Mouse (Mus musculus): ENCODE results near the gene Olfr279.
"Not testable (repeated sequence)": the region's sequence is repeated elsewhere in the genome, so short reads cannot be mapped to it uniquely, and the experiment has no call there.

The Olfr279 gene

DNA sequence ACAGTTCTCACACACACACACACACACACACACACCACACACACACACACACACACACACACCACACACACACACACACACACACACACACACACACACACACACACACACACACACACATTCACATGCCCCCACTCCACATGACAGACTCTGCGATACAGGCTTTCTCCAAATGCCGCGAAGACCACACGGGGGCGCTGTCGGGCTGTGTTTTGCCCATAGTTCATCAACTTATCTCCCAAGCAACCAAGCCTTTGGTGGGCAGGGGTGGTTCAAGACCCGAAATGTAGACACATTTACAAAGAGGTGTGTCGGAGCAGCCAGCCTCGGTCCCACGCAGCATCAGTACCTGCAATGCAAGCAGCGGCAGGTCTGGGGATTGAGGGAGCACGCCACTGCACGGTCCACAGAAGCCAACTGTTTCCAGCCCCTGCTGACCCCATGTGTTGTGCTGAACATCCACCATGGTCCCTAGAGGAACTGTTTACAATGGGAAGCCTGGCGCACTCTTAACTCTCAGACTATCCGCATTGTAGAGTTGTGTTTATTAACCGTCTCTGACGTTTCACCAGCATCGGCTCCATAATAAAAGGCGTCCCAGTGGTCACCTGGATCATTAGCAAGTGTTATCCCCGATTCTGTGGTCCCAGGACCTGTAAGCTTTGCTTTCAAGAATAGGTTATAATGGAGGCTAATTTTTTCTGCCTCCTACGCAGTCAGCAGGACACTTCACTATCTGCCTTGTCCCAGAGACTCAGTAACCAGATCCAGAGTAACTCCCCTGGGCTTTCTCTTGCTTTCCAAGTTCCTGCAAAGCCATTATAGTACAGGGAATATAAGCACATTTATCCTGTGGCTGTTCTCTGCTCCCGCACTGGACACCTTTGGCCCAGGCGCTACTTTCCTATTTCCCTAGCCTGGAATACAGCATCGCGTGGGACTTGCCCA lies 18.5 kb downstream of the Olfr279 start:
- DNase-seq (ENCODE audit: low spot score in 2 of 2), result peak in 1 of 2 experiments; percentile 52

DNA sequence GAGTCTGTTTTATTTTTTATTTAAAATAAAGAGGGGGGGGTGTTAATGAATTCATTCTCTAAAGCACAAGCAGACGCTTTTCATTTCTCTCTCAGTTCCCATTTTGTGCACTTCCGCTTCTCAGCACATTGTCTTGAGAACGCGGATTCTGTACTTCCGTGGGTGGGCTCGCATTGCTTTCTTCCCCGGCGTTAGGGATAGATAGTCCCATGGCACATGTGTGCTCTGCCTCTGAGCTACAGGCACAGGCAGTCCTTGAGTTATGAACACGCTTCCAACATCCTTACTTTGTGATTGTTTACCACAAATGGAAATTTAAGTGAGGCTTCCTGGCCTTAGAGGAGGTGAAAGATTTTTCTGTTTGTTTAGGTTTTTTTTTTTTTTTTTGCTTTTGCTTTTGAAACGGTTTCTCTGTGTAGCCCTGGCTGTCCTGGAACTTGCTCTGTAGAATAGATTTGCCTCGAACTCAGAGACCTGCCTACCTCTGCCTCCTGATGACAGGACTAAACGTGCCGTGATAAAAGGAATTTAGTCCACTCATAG lies 19.3 kb downstream of the Olfr279 start:
- DNase-seq (ENCODE audit: low spot score in 2 of 2), result no peak

DNA sequence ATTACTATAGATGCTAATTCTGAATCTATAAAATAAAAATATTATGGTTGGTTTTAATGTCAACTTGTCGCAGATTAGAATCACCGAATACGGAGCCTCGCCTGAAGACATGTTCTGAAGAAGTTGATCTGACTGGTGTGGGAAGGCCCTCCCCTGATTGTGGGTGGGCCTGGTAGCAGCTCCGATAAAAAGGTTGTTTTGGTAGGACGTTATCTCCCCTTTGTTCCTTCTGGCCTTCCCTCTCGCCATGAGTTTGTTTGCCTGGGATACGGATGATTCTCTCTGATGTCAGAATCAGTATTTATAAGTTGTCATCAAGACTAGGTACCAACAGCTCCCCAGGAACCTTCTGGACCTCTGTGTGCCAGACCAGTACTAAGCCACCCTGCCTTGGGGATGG lies 20.0 kb downstream of the Olfr279 start:
- no peak for DNase-seq (ENCODE audit: low spot score in 2 of 2)

DNA sequence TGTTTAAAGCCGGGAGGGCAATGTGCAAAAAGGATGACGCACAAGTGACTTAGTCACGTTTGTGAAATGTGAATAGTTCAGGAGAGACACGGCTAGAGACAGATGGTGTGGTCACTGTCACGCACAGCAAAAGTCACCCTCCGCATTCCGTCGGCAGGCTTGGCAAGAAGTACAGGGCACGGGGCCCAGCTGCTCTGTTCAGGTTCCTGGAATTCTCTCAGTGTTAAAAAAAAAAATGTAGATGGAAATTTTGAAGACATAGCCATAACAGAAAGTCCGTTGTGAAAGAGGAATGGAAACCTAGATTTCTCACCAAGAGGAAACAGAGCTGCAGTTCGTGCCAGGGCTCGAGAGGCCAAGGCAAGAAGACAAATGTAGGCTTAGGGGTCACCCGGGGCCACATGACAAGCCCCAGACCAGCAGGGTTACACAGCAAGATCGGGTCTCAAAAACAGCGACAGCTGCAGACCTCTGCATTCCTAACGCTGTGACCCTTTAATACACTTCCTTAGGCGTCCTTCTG lies 20.7 kb downstream of the Olfr279 start:
- DNase-seq (ENCODE audit: low spot score in 2 of 2), result peak in 1 of 2 experiments; percentile 41

DNA sequence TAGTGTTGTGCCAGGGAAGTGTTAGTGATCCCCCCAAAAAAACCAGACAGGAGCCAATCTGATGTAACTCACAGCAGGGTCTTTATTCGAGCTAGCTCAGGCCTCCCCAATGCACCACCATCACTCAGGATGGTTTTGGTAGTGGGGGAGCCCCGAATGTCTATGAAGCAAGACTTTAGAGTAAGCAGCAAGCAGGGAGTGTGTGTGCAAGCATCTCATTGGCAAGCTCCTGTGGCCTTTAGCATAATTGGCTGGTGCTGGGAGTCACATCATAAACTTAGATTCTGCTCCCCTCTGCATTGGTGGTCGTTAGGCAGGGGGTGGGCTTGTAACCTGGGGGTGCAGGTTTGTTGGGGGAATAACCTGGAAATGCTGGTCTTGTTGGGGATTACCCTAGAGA lies 21.5 kb downstream of the Olfr279 start:
- not testable (repeated sequence) for DNase-seq (ENCODE audit: low spot score in 2 of 2)

DNA sequence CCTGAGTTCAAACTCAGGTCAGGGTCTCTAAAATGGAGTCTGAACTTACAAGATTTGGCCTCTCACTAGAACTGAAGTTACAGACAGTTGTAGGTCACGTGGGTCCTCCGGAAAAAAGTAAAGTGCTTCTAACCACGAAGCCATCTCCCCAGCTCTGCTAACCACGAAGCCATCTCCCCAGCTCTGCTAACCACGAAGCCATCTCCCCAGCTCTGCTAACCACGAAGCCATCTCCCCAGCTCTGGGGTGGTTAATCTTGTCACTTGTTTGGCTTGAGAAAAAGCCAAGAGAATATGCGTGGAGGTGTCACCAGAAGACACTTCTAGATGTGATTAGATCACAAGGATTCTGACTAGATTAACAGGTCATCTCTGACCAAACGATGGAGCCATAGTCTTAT lies 21.9 kb downstream of the Olfr279 start:
- DNase-seq (ENCODE audit: low spot score in 2 of 2), result no peak

DNA sequence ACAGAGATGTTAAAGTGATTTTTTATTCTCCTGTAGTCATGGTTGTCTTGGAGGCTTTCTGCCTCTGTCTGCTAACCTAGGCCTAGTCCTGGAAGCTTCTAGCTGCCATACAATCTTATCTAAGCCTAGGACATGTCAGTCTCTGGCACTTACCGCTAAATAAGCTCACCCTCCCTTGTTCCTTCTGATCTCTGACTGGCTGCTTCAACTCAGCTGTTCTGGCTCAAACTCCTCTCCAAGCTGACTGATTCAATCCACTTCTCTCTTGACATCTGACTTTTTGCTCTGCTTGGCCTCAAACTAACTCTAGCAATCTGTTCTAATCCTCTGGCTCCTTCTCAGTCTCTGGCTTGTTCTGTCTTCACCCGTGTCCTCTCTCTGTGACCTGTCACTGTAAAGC lies 22.6 kb downstream of the Olfr279 start:
- DNase-seq (ENCODE audit: low spot score in 2 of 2), result not testable (repeated sequence)

DNA sequence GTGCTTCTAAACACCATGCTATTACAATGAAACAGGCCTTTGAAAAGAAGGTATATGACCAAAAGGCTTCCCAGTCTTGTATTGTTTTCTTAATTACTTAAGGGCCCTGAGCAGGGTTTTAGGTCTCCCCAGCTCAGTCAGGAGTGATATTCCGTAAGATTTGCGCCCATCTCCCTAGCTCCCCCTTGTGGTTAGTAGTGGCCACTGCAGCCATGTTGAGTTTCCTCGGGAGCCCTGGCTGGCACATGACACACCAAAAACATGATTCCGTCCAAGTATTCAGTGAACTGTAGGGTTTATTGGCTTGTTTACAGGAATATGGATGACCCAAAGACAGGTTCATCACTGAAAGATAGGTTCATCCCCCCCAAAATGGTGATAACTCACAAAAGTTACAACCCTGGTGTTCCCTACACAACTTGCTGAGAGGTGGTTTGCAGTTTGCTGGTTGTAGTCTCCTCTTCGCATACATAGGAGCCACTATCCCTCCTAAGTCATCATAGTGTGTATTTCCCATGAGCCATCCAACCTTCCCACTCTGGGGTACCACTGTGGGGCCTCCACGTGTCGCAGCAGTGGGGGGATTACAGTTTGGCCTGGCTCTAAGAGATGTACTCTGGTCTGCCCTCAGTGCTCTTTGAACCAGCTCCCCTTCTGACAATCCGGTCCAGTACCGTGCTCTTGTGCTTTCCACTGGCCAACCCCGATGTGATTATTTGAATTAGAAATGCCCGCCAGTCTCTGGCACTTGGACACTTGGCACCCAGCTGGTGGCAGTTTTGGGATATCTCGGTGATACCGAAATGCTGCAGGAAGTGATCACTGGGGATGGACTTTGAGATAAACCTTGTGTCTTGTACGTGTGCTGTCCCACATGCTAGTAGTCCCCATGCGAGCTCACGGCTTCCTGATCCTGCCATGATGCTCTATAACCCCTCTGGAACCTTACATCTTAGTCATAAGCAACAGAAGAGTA lies 25.5 kb downstream of the Olfr279 start:
- no peak for DNase-seq (ENCODE audit: low spot score in 2 of 2)

DNA sequence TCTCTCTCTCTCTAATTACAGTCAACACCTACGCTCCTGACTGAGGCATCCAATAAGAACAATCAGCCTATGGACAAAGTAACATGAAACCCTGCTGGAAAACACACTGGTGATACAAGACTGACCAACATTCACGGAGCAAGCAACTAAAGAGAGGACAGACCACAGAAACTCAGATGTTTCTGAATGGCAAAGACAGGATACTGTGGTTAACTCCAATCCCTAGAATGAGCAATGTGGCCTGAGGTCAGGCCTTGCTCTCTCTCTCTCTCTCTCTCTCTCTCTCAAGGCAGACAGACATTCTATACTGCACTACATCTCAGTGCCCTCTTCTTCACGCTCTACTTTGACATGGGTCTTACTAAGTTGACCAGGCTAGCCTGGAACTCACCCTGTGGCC lies 29.0 kb downstream of the Olfr279 start:
- DNase-seq (ENCODE audit: low spot score in 2 of 2), result no peak

DNA sequence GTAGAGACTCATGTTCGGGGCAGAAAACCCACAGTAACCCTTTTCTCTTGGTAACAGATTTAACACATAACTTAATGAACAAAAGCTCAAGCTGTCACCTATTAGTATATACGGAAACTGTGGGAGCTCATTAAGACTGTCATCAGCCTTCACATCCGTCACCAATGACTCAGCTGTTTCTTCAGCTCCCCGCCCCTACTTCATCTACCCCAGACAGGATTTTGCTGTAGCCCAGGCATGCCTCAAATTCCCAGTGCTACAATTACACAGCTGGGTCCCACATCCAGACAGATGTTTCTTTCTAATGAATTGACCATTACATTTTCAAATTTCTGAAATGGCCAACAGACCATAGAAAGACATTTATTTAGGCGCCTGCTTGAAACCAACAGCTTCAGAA lies 33.9 kb downstream of the Olfr279 start:
- no peak for DNase-seq (ENCODE audit: low spot score in 2 of 2)

DNA sequence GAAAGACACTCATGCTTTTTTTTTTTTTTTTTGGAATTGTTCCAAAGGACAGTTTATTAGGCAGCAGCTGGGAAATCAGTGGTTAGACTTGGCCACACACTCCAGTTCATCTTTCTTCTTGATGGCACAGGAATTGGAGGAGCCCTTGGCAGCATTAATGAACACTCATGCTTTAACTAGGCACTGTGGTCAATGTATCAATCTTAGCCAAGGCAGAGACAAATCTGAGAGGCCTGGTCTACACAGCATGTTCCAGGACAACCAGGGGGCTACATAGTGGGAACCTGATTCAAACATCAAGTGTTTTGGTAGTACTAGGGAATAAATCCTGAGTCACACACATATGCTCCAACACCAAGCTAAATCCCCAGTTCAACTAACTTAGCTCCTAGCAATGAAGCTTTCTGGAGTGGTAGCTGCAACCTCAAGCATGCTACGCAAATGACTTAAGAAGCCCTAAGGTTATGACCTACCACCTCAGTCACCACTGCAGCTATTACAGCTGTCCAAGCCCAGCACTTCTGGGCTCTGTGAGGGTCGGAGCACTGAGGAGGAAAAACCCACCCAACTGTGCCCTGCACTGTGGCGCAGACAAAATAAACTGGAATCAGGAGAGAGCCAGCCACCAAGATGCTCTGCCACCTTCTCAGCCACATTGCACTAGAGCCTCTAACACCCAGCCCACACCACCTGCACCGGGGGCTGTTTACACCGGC lies 35.0 kb downstream of the Olfr279 start:
- no peak for DNase-seq (ENCODE audit: low spot score in 2 of 2)

DNA sequence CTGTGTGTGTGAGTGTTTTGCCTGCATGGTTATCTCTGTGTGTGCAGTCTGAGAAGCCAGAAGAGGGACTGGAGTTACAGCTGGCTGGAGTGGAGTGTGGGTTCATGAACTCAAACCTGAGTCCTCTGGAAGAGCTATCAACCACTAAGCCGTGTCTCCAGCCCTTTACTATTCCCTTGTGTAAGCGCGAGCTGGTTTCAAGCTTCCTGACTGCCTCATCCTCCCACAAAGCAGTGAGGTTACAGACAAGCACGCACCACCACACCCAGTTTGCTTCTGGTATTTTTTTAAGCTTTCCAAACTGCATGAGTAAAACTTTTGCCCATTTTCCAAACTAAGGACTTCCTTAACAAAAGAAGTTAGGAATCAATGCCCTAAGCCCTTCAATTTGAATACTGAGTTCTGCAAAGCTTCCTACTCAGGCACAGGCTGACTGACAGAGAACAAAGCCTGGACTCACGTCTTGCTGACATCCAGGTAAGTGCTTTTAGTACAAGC lies 35.9 kb downstream of the Olfr279 start:
- no peak for DNase-seq (ENCODE audit: low spot score in 2 of 2)

DNA sequence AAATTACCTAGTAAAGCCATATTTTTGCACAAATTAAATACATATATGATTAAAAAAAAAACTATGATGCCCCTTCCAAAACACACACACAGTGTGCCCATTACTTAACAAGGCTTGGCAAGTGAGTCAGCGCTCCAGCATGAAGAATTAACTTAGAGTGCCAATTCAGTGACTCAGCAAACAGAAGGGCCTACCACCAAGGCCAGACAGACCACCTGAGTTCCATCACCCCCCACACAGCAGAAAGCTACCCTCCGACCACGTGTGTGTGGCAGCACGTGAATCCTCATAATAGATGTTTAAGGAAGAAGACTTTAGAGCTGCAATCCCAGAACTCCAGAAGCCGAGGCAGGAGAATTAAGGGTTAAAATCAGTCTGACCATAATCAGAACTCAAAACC lies 40.1 kb downstream of the Olfr279 start:
- no peak for DNase-seq (ENCODE audit: low spot score in 2 of 2)

DNA sequence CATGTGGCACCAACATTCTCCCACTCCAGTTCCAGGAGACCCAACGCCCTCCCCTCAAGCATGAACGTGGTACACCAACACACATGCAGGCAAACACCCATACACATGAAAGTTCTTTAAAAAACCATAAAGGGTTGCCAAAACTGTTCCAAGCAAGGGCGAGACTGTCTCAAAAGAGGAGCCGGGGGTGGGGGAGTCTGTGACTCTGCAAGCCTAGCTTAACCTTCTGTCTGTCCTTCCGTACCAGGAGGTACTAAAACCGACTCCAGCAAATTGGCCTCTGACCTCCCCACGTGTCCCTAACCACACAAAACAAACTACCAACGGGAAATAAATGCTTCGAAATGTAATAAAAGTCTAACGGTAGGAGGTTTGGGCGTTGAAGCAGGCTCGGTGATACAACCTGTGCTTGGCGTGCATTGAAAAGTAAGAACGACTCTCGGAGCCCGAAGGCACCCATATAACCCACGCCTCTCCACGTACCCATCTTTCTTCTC lies 40.9 kb downstream of the Olfr279 start:
- no peak for DNase-seq (ENCODE audit: low spot score in 2 of 2)

DNA sequence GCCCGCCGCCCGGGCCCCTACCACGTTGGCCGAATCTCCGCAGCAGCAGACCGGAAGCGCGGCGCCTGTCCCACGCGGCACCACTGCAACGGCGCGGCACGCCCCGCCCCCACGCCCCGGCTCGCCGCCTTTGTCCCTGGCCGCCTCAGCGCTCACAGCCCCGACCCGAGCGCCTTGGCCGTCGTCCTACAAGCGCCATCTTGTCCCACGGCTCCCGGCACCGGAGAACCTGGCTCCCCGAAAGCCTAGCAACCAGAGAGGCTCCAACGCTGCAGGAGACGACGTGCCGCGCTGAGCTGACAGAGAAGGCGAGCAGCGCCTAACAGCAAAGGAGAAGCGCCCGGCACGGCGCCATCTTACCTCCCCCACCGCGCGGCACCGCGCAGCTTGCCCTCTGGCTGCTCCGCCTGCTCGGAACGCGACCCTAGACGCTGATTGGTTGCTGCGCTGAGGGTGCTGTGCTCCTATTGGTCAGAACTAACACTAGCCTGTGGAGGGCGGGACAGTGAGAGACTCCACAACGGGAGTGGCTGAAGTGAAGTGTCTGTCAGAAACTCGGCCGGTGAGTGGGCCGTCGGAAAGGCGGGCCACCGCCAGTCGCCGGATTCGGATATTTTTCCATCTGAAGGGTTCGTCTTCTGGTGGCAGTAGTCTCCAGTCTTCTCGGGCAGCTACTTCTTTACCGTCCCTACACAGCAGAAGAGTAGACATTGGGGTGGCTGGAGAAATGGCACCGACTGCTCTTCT lies 41.9 kb downstream of the Olfr279 start, which contains the start of gene Kansl2:
TSS of gene Kansl2 (minus strand) at position 384 of the 747 bp plus-strand sequence.
- peak; percentile 90 to 97 for DNase-seq (ENCODE audit: low spot score in 2 of 2)

DNA sequence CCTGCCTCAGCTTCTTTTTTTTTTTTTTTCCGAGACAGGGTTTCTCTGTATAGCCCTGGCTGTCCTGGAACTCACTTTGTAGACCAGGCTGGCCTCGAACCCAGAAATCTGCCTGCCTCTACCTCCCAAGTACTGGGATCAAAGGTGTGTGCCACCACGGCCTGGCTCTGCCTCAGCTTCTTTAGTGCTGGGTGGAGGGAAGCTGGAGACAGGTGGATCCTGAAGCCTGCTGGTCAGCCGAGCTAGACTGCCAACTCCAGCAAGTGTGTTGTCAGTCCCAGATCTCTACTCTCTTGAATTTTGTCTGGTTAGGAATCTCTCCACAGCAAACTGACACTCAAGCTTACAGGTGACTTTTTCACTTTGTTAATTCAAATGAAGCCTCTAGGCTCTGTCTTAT lies 43.7 kb downstream of the Olfr279 start:
- DNase-seq (ENCODE audit: low spot score in 2 of 2), result no peak

DNA sequence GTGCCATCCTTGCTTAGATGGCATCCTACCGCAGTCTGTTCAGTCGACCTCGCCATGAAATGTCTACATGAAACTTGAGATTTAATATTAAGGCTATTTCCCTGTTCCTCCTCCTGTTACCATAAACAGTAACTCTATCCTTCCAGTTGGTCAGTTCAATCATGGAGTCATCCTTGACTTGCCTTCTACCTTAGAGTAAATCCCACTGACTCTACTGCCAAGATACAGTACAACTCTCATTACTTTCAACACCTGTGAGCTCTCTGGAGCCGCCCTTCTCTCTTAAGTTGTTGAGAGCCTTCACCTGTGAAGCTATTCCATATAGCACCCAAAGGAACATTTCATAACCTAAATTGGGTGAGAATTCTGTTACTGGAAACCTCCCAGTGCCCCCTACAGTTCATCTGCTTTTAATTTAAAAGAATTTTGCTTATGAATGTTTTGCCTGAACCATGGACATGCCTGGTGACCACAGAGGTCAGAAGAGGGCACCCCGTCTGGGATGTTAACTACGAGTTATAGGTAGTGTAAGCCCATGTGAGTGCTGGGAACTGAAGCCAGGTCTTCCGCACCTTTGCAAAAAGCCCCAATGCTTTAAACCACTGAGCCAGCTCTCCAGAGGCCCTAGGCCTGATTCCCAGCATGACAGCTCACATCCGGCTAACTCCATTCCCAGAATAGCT lies 44.8 kb downstream of the Olfr279 start:
- DNase-seq (ENCODE audit: low spot score in 2 of 2), result no peak

DNA sequence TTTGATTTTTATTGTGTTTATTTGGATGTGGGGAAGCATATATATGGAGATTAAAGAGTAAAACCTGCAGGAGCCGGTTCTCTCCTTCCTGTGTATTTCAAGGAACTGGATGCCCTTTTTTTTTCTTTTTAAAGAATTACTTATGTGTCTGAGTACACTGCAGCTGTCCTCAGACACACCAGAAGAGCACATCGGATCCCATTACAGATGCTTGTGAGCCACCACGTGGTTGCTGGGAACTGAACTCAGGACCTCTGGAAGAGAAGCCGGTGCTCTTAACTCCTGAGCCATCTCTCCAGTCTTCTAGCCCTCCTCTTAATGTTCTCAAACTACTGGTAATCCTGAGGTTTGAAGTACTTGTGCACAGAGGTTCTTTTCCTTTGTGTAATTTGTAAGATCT lies 45.7 kb downstream of the Olfr279 start:
- no peak for DNase-seq (ENCODE audit: low spot score in 2 of 2)

DNA sequence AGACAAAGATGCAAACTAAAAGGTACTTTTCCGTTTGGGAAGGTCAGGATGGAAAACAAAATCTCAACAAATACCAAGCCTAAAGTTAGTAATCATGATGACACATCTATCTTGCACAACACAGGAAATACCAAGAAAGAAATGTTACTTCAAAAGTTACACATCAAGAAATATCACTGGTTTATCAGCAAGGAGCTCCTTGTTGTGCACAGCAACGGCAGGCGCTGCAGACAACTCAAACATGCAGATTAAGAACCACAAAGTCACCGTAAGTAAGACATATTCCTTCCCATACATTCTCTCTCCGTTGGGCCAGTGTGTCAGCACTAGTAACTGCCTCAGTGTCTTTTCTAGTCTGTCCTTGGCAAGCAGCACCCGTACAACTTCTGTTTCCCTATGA lies 48.9 kb downstream of the Olfr279 start:
- no peak for DNase-seq (ENCODE audit: low spot score in 2 of 2)

Data from urinary bladder, adult 18-20 months (tissue).